Mouse (Mus musculus) forebrain, embryonic 11.5 days (tissue): ENCODE measurements around the gene Kmt2e. TPM values are rescaled to one million over a fixed set of nuclear protein-coding genes. Genes with fewer than 3 reads are reported as not detected.

ENCODE experiments used
- ATAC-seq: fragments of 200-750 bp; cut with Nextera tagmentation; replicated peaks from 2 replicates; pipeline ENCODE4 v1.8.0; 2017; ENCODE audit warnings: moderate TSS enrichment; ENCODE audit not compliant: low FRiP score
- DNase-seq: peaks from one replicate; pipeline ENCODE4 v3.0.0-alpha.2; 2017; ENCODE audit warnings: low spot score
- H3K27ac ChIP-seq: fragments of 300-500 bp; sonication (generic); 2 replicates; pipeline ENCODE4 v1.5.1; 2014; ENCODE audit warnings: low read depth, low read length
- H3K27me3 ChIP-seq: fragments of 300-500 bp; sonication (generic); 2 replicates; pipeline ENCODE4 v1.6.1; 2014; ENCODE audit warnings: mild to moderate bottlenecking, low read length, mixed read lengths; ENCODE audit not compliant: control insufficient read depth, insufficient read depth
- H3K36me3 ChIP-seq: fragments of 300-500 bp; sonication (generic); 2 replicates; pipeline ENCODE4 v1.6.1; 2014; ENCODE audit warnings: mild to moderate bottlenecking, low read length, moderate library complexity, mixed read lengths; ENCODE audit not compliant: control insufficient read depth, insufficient read depth
- H3K4me1 ChIP-seq: fragments of 300-500 bp; sonication (generic); replicated peaks from 2 replicates; pipeline ENCODE4 v1.6.1; 2014; ENCODE audit warnings: low read length, mixed read lengths; ENCODE audit not compliant: control insufficient read depth, insufficient read depth
- H3K4me2 ChIP-seq: fragments of 300-500 bp; sonication (generic); 2 replicates; pipeline ENCODE4 v1.6.1; 2014; ENCODE audit warnings: low read depth, mild to moderate bottlenecking, low read length, moderate library complexity, mixed read lengths; ENCODE audit not compliant: severe bottlenecking
- H3K4me3 ChIP-seq: fragments of 300-500 bp; sonication (generic); 2 replicates; pipeline ENCODE4 v1.5.1; 2014; ENCODE audit warnings: low read depth, low read length
- H3K9ac ChIP-seq: fragments of 300-500 bp; sonication (generic); 2 replicates; pipeline ENCODE4 v1.6.1; 2014; ENCODE audit warnings: low read length
- H3K9me3 ChIP-seq: fragments of 300-500 bp; sonication (generic); 2 replicates; pipeline ENCODE4 v1.6.1; 2016; ENCODE audit warnings: low read length, mixed read lengths; ENCODE audit not compliant: control insufficient read depth
- WGBS: fragments of 180-500 bp; shearing (Covaris S2); extraction: QIAGEN DNeasy Blood & Tissue Kit; methylation state at CpG from one replicate; pipeline ENCODE4 v1.1.7; 2014; 5-methylcytosine and 5-hydroxymethylcytosine counted together
- polyA plus RNA-seq: library from polyadenylated mRNA; unstranded; fragments of >200 nt; fragmentation: Nextera tagmentation; extraction: Ambion mirVana; gene quantifications from 2 replicates; pipeline ENCODE4 v1.2.1, GENCODE M21; 2014

Kmt2e gene
- polyA plus RNA-seq, 1 experiment from 2014 or later = 104 TPM

GRCm38 (mm10) chr5:23496396-23496795 lies 62.2 kb downstream of the Kmt2e start:
- no peak overlapping the region for H3K9ac ChIP-seq
- H3K4me3 ChIP-seq = no peak overlapping the region
- H3K4me1 ChIP-seq = no peaks in the 10 kb centered on the region
- DNase-seq (no peak), ATAC-seq (no peak)
- H3K9me3 ChIP-seq = no peaks in the 10 kb centered on the region
- 94% methylated on average over 3 of the region's 3 CpGs for WGBS
- no peaks in the 10 kb centered on the region for H3K27me3 ChIP-seq
- H3K4me2 ChIP-seq = no peak overlapping the region
- H3K36me3 ChIP-seq = peaks cover 28% of the 10 kb centered on the region
- H3K27ac ChIP-seq = no peak overlapping the region

- no peak overlapping the region for H3K4me2 ChIP-seq
- no peak for ATAC-seq
- no peak for DNase-seq
- H3K4me1 ChIP-seq = no peaks in the 10 kb centered on the region
- no peak overlapping the region for H3K9ac ChIP-seq
- H3K36me3 ChIP-seq = peaks cover 32% of the 10 kb centered on the region
- no peaks in the 10 kb centered on the region for H3K9me3 ChIP-seq
- no peak overlapping the region for H3K4me3 ChIP-seq
- no peak overlapping the region for H3K27ac ChIP-seq
- WGBS = 94% methylated on average over 5 of the region's 5 CpGs
- H3K27me3 ChIP-seq = no peaks in the 10 kb centered on the region
These were observed 62.7 kb downstream of the Kmt2e start for GRCm38 (mm10) chr5:23496933-23497332.

GRCm38 (mm10) chr5:23497920-23498319 lies 63.7 kb downstream of the Kmt2e start:
- H3K4me1 ChIP-seq = no peaks in the 10 kb centered on the region
- no peak overlapping the region for H3K27ac ChIP-seq
- no peak for ATAC-seq
- no peak overlapping the region for H3K9ac ChIP-seq
- no peaks in the 10 kb centered on the region for H3K27me3 ChIP-seq
- no peak overlapping the region for H3K4me3 ChIP-seq
- H3K4me2 ChIP-seq = no peak overlapping the region
- DNase-seq = no peak
- WGBS = 91% methylated on average over 10 of the region's 10 CpGs
- no peaks in the 10 kb centered on the region for H3K9me3 ChIP-seq
- peaks cover 31% of the 10 kb centered on the region for H3K36me3 ChIP-seq

DNA sequence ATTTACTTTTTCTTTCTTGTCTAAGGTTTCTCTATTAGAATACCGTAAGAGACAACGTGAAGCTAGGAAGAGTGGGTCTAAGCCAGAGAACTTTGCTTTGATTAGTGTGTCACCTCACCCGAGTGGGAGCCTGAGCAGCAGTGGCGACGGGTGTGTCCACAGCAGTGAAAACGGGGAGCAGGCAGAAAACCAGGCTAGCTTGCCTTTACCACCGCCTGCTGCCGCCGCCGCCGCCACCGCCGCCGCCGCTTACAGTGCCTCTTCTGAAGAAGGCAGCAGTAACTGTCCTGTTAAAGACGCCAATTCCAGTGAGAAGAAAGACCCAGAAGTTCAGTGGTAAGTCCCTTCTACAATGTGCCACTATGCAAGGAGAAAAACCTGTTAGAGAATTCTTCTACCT lies 65.0 kb downstream of the Kmt2e start:
- H3K9ac ChIP-seq = no peak overlapping the region
- H3K9me3 ChIP-seq = no peaks in the 10 kb centered on the region
- DNase-seq (no peak), ATAC-seq (no peak)
- H3K27ac ChIP-seq = no peak overlapping the region
- H3K27me3 ChIP-seq = no peaks in the 10 kb centered on the region
- 96% methylated on average over 16 of the region's 16 CpGs for WGBS
- H3K4me2 ChIP-seq = no peak overlapping the region
- H3K4me1 ChIP-seq = no peaks in the 10 kb centered on the region
- peaks cover 26% of the 10 kb centered on the region for H3K36me3 ChIP-seq
- no peak overlapping the region for H3K4me3 ChIP-seq

- no peak for DNase-seq
- ATAC-seq = no peak
- Histone ChIP-seq H3K27ac (no peak overlapping the region), H3K4me1 (no peaks in the 10 kb centered on the region), H3K36me3 (peaks cover 23% of the 10 kb centered on the region), H3K4me2 (no peak overlapping the region), H3K9ac (no peak overlapping the region), H3K9me3 (no peaks in the 10 kb centered on the region), H3K4me3 (no peak overlapping the region), H3K27me3 (no peaks in the 10 kb centered on the region)
- 90% methylated on average over 6 of the region's 6 CpGs for WGBS
These were observed 66.5 kb downstream of the Kmt2e start for GRCm38 (mm10) chr5:23500715-23501114.

- DNase-seq = no peak
- Histone ChIP-seq H3K4me3 (no peak overlapping the region), H3K4me2 (no peak overlapping the region), H3K36me3 (peaks cover 21% of the 10 kb centered on the region), H3K27ac (no peak overlapping the region), H3K4me1 (no peaks in the 10 kb centered on the region), H3K9me3 (no peaks in the 10 kb centered on the region), H3K9ac (no peak overlapping the region), H3K27me3 (no peaks in the 10 kb centered on the region)
- 84% methylated on average over 13 of the region's 13 CpGs for WGBS
- ATAC-seq = no peak
These were observed 67.5 kb downstream of the Kmt2e start for GRCm38 (mm10) chr5:23501582-23502316.

DNA sequence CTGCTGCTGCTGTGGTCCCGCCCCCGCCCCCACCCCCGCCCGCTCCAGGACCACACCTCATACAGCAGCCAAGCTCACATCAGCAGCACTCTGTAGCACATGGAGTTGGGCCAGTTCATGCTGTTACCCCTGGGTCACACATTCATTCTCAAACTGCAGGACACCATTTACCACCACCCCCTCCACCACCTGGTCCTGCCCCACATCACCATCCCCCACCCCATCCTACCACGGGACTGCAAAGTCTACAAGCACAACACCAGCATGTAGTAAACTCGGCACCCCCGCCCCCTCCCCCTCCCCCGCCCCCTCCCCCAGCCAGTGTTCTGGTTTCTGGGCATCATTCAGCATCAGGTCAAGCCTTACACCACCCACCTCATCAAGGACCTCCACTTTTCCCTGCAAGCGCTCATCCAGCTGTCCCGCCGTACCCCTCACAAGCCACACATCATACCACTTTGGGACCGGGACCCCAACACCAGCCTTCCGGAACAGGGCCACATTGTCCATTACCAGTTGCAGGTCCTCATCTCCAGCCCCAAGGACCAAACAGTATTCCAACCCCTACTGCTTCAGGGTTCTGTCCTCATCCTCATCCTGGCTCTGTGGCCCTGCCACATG lies 68.2 kb downstream of the Kmt2e start:
- DNase-seq (no peak), ATAC-seq (no peak; the same call in 1 of the 2 replicates)
- Histone ChIP-seq H3K27ac (no peak overlapping the region), H3K9me3 (no peaks in the 10 kb centered on the region), H3K4me3 (no peak overlapping the region), H3K27me3 (no peaks in the 10 kb centered on the region), H3K9ac (no peak overlapping the region), H3K4me2 (no peak overlapping the region), H3K4me1 (no peaks in the 10 kb centered on the region), H3K36me3 (peaks cover 18% of the 10 kb centered on the region)
- 83% methylated on average over 10 of the region's 13 CpGs for WGBS

DNA sequence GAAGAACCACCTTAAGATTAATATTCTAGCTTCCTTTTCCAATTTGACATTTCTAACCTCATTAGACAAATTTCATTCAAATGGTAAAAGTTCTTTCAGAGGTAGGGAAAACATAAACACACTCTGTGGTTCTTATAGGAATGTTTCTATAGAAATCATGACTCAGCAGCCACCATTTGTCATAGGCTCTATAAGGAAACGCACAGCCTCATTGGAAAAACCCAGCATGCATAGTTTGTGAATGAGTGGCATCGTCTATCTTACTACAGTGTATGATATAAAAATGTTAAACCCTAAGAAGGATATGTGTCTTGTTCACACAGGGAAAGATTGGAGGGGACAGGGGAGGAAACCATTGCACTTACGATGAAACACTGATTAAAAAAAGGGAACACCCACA lies 71.3 kb downstream of the Kmt2e start:
- DNase-seq = no peak
- ATAC-seq = no peak
- 92% methylated on average over 3 of the region's 3 CpGs for WGBS

GRCm38 (mm10) chr5:23507210-23507609 lies 73.0 kb downstream of the Kmt2e start:
- Histone ChIP-seq H3K36me3 (peaks cover 5% of the 10 kb centered on the region; the same call in 1 of the 2 replicates), H3K27me3 (no peaks in the 10 kb centered on the region), H3K4me3 (no peak overlapping the region), H3K9ac (no peak overlapping the region), H3K9me3 (no peaks in the 10 kb centered on the region), H3K4me1 (no peaks in the 10 kb centered on the region), H3K27ac (no peak overlapping the region), H3K4me2 (no peak overlapping the region)
- WGBS = 71% methylated on average over 4 of the region's 4 CpGs
- no peak for ATAC-seq
- no peak for DNase-seq

More for the DNA sequence above, 71.3 kb downstream of the Kmt2e start:
- no peaks in the 10 kb centered on the region for H3K9me3 ChIP-seq
- H3K4me1 ChIP-seq = no peaks in the 10 kb centered on the region
- peaks cover 15% of the 10 kb centered on the region for H3K36me3 ChIP-seq
- H3K4me2 ChIP-seq = no peak overlapping the region
- no peak overlapping the region for H3K4me3 ChIP-seq
- H3K27ac ChIP-seq = no peak overlapping the region
- no peaks in the 10 kb centered on the region for H3K27me3 ChIP-seq
- H3K9ac ChIP-seq = no peak overlapping the region
